Mouse (Mus musculus): ENCODE results near the gene Kiss1r.

DNA sequence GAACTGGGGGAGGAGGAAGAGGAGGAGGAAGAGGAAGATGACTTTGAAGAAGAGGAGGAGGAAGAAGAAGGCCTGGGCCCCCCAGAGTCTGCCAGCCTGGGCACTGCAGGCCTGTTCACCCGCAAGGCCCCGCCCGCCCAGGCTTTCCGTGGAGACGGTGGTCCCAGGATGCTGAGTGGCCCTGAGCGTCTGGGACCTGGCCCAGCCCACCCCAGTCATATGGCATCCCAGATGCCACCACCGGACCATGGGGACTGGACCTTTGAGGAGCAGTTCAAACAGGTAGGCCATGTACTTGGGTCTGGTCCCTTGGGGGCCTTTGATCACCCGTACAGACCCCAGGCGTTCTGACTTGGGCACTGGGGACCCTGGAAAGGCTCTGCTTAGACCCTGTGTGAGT lies 15.0 kb downstream of the Kiss1r start:
- TF ChIP-seq CTCF (IDR thresholded peaks at IDR 0.05; ENCODE audit: low read depth) (no peak), EP300 (IDR thresholded peaks at IDR 0.05; ENCODE audit: low read depth) (no peak)

Data from heart, postnatal 0 days (tissue).